Mouse (Mus musculus) heart, adult 2 months (tissue): ENCODE results near the gene Pdzd8. TPM values are rescaled to one million over a fixed set of nuclear protein-coding genes. Genes with fewer than 3 reads are reported as not detected.

Experiments
- DNase-seq, 2 experiments: peaks; one replicate each; pipeline ENCODE4 v3.0.0; 2021
- H3K27ac ChIP-seq: fragments of 200-600 bp; 2 replicates; pipeline ENCODE4 v1.8.1; 2022
- H3K27me3 ChIP-seq: fragments of 200-500 bp; 2 replicates; pipeline ENCODE4 v1.6.1; 2012; ENCODE audit warnings: mild to moderate bottlenecking, low read length, inconsistent platforms, mixed read lengths; ENCODE audit not compliant: control insufficient read depth, insufficient read depth
- H3K36me3 ChIP-seq: fragments of 200-500 bp; 2 replicates; pipeline ENCODE4 v1.6.1; 2012; ENCODE audit warnings: low read length, inconsistent platforms; ENCODE audit not compliant: control insufficient read depth, insufficient read depth
- H3K4me1 ChIP-seq: fragments of 200-500 bp; 2 replicates; pipeline ENCODE4 v1.6.1; 2011; ENCODE audit warnings: low read length; ENCODE audit not compliant: control insufficient read depth, insufficient read depth
- H3K4me3 ChIP-seq: fragments of 200-600 bp; 2 replicates; pipeline ENCODE4 v1.8.1; 2022
- H3K79me2 ChIP-seq: fragments of 200-500 bp; replicated peaks from 2 replicates; pipeline ENCODE4 v1.6.1; 2012; ENCODE audit warnings: mild to moderate bottlenecking, inconsistent platforms, low read length, moderate library complexity, mixed read lengths; ENCODE audit not compliant: control insufficient read depth, insufficient read depth
- H3K9ac ChIP-seq: fragments of 200-500 bp; 2 replicates; pipeline ENCODE4 v1.6.1; 2012; ENCODE audit warnings: low read depth, mild to moderate bottlenecking, control low read depth, inconsistent platforms, low read length, mixed read lengths
- CTCF ChIP-seq: fragments of 200-600 bp; IDR thresholded peaks from 2 replicates; pipeline ENCODE4 v1.8.1; 2022; ENCODE audit warnings: antibody characterized with exemption, mild to moderate bottlenecking, moderate library complexity
- EP300 ChIP-seq: fragments of 200-500 bp; IDR thresholded peaks from 2 replicates; pipeline ENCODE4 v1.6.1; 2011; ENCODE audit warnings: low read depth, low read length, control low read depth; ENCODE audit not compliant: insufficient read depth
- POLR2A ChIP-seq: fragments of 200-500 bp; IDR thresholded peaks from 2 replicates; pipeline ENCODE4 v1.6.1; 2011; ENCODE audit warnings: mild to moderate bottlenecking, low read depth, low read length, control low read depth; ENCODE audit not compliant: insufficient read depth
- WGBS: fragments of 180-500 bp; shearing (Covaris S2); methylation state at CpG from one replicate; pipeline ENCODE4 v1.1.7; 2018; 5-methylcytosine and 5-hydroxymethylcytosine counted together
- intact Hi-C: fragments of 180-260 bp; cut with DNase I; formaldehyde crosslinking; loops from one replicate; pipeline ENCODE4 v1.15.1; 2025
- polyA plus RNA-seq: library from polyadenylated mRNA; depleted of rRNA; stranded (reverse); fragments of >200 nt; gene quantifications from 2 replicates; pipeline ENCODE4 v1.2.3, GENCODE M21; 2012
- total RNA-seq, 2 experiments: library from RNA; stranded (reverse); gene quantifications; 2 replicates each; pipeline ENCODE4 v1.2.3; 2021

Pdzd8 gene
- total and polyA plus RNA-seq, 3 experiments, result 3.6 to 26.3 (median 23.1) TPM

DNA sequence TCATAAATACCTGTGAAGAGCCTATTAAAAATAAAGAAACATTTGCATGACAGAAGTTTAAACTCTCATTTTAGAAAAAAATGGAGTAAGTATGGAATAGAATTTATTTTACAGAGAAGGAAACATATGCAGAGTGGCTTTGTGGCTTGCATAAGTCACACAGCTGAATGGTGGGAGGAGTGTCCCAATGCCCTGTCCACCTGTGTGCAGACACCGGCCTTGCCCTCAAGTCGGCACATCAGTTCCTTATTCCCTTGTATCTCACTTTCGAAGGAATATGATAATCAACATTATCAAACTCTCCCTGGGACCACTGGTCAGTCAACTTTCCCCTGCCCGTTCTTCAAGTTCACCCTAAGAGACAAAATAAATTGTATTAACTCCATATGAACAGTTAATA is 12.3 kb upstream of the Pdzd8 start:
- no peaks in the 10 kb centered on the region for H3K4me1 ChIP-seq
- no peaks in the 10 kb centered on the region for H3K36me3 ChIP-seq
- intact Hi-C loops, result no loop called here
- H3K27me3 ChIP-seq, result no peaks in the 10 kb centered on the region
- H3K9ac ChIP-seq, result no peak overlapping the region
- 84% methylated on average over 4 of the region's 4 CpGs for WGBS
- H3K27ac ChIP-seq, result no peak overlapping the region
- H3K4me3 ChIP-seq, result no peak overlapping the region
- no peak for DNase-seq
- TF ChIP-seq CTCF, result no peak
- TF ChIP-seq EP300, result no peak
- TF ChIP-seq POLR2A, result no peak
- no peaks in the 10 kb centered on the region for H3K79me2 ChIP-seq

DNA sequence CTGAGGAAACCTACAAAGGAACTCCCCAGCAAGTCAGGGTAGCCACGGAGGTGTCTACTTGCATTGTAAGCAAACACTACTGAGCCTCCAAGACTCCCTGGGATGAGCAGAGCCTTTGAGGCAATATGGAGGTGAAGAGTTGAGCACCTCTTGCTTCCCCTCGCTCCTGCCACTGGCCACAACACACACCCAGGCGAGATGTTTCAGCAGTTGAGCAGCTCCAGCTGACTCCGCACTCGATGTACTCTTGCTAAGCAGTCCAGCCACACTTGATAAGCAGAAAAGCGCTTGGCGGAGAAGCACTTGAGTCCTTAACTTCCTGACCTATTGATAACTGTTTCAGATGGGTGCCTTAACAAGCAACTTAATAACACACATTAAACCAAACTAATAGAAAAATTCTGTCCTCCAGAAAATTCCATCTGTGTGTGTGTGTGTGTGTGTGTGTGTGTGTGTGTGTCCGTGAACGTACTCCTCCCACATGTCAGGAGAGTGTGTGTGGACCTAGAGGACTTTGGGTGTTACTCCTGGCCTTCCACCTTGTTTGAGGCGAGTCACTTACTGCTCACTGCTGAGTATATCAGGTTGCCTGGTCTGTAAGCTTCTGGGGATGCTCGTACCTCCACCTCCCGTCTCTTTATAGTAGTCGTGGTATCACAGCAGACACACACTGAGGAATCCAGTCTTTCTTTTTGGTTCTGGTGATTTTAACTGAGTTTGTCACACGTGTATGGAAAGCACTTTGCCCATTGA is 11.4 kb upstream of the Pdzd8 start:
- no peaks in the 10 kb centered on the region for H3K4me1 ChIP-seq
- no peaks in the 10 kb centered on the region for H3K27me3 ChIP-seq
- H3K4me3 ChIP-seq, result no peak overlapping the region
- TF ChIP-seq EP300 (no peak), CTCF (no peak), POLR2A (no peak)
- intact Hi-C loops, result no loop called here
- 51% methylated on average over 14 of the region's 14 CpGs for WGBS
- no peaks in the 10 kb centered on the region for H3K79me2 ChIP-seq
- no peak for DNase-seq
- H3K27ac ChIP-seq, result no peak overlapping the region
- H3K9ac ChIP-seq, result no peak overlapping the region
- H3K36me3 ChIP-seq, result no peaks in the 10 kb centered on the region

DNA sequence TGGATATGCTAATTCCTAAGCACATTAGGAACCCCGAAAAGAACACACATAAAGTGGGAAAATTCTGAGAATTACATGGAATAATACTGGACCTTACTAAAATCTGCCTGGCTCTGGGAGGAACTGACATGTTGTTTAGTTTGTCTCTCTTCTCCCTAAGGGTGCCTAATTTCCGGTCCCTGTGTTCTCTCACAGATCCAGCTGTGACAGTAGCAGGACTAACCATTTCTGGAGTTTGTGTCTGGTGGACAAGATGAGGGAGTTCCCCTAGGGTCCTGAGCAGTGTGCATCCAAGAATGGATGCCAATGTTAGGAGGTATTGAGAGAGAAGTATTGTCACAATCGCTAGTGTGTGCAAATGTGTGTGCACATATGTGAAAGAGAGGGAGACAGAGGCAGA is 10.8 kb upstream of the Pdzd8 start:
- 68% methylated on average over 3 of the region's 3 CpGs for WGBS
- no peaks in the 10 kb centered on the region for H3K4me1 ChIP-seq
- no peaks in the 10 kb centered on the region for H3K79me2 ChIP-seq
- no peak overlapping the region for H3K27ac ChIP-seq
- H3K4me3 ChIP-seq, result no peak overlapping the region
- no peak for TF ChIP-seq CTCF
- no peak for TF ChIP-seq POLR2A
- no peak for TF ChIP-seq EP300
- no peaks in the 10 kb centered on the region for H3K36me3 ChIP-seq
- intact Hi-C loops, result no loop called here
- H3K27me3 ChIP-seq, result no peaks in the 10 kb centered on the region
- no peak overlapping the region for H3K9ac ChIP-seq
- DNase-seq, result no peak

DNA sequence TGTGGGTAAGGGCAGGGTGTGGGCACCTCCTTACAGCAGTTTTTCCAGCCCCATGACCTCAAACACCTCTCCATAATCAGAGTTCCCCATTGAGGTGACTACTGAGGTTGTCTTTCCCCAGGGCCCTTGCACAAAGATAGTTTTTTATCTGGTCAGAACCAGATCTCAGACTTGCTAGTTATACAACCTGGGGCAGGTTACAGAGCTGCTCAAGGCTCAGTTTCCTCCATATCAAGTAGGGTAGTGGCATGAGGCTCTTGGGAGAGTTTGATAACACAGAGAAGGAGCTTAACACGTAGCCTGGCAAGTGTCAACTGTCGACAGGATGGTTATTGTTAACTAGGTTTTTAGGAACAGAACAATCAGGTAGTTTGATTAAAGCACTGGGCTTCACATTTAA is 9.3 kb upstream of the Pdzd8 start:
- Histone ChIP-seq H3K79me2 (no peaks in the 10 kb centered on the region), H3K9ac (no peak overlapping the region), H3K36me3 (no peaks in the 10 kb centered on the region), H3K4me3 (no peak overlapping the region), H3K27me3 (no peaks in the 10 kb centered on the region), H3K4me1 (no peaks in the 10 kb centered on the region), H3K27ac (no peak overlapping the region)
- DNase-seq, result no peak
- 52% methylated on average over 2 of the region's 2 CpGs for WGBS
- no peak for TF ChIP-seq POLR2A
- intact Hi-C loops, result no loop called here

GRCm38 (mm10) chr19:59352760-59353159 is 7.2 kb upstream of the Pdzd8 start:
- H3K9ac ChIP-seq, result no peak overlapping the region
- H3K36me3 ChIP-seq, result no peaks in the 10 kb centered on the region
- no peak overlapping the region for H3K4me3 ChIP-seq
- H3K79me2 ChIP-seq, result no peaks in the 10 kb centered on the region
- DNase-seq, result no peak
- no peaks in the 10 kb centered on the region for H3K27me3 ChIP-seq
- WGBS, result 20% methylated on average over 3 of the region's 3 CpGs
- no peak for TF ChIP-seq POLR2A
- no peak for TF ChIP-seq EP300
- TF ChIP-seq CTCF, result no peak
- intact Hi-C loops, result no loop called here
- no peaks in the 10 kb centered on the region for H3K4me1 ChIP-seq
- no peak overlapping the region for H3K27ac ChIP-seq

- H3K79me2 ChIP-seq, result no peaks in the 10 kb centered on the region
- no peaks in the 10 kb centered on the region for H3K36me3 ChIP-seq
- TF ChIP-seq POLR2A, result no peak
- no peak for TF ChIP-seq EP300
- TF ChIP-seq CTCF, result no peak
- no peaks in the 10 kb centered on the region for H3K4me1 ChIP-seq
- no peak overlapping the region for H3K4me3 ChIP-seq
- H3K27ac ChIP-seq, result no peak overlapping the region
- no peaks in the 10 kb centered on the region for H3K27me3 ChIP-seq
- 39% methylated on average over 15 of the region's 15 CpGs for WGBS
- DNase-seq, result no peak
- intact Hi-C loops, result no loop called here
- no peak overlapping the region for H3K9ac ChIP-seq
Measured at GRCm38 (mm10) chr19:59351151-59351889, 5.7 kb upstream of the Pdzd8 start.
